Mouse (Mus musculus): ENCODE data around the gene Xpo5. TPM values are rescaled to one million over a fixed set of nuclear protein-coding genes. Genes with fewer than 3 reads are reported as not detected.

The Xpo5 gene
- total and polyA plus RNA-seq, 3 experiments, result 44.7 to 56.3 (median 55.1) TPM

DNA sequence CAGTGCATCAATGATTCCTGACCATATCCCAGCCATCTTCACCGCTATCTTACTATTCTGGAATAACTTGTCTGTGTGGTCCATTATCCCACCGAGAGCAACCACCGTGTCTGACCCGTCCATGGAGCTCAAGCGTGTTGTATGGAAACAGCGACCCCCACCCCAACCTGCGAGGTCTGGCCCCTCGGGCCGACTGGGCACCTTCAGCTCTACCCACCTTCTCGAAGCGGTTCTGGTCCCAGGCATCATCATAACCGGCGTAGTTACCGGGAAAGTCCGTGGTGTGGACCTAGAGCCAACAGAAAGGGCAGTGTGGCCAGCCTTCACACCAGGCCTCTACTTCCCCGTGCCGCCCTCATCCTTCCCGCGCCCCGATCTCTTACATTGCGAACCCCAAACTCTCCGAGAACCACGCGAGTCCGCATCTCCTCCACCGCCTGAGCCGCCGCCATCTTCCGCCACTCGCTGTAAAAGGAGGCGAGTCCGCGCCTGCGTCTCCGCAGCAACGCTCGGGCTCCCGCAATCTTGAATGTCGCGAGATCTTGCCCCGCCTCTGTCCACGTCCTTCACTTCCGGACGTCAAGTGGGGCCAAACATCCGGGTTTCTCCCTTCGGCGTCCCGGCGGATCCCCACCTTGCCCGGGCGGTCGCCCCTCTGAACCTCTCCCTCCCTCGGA, 45.1 kb downstream of the Xpo5 start, which contains the start of the genes Polr1c and Yipf3 (continued):
- no peak for TF ChIP-seq USF1 (IDR thresholded peaks at IDR 0.05; ENCODE audit: low read depth, low read length)

DNA sequence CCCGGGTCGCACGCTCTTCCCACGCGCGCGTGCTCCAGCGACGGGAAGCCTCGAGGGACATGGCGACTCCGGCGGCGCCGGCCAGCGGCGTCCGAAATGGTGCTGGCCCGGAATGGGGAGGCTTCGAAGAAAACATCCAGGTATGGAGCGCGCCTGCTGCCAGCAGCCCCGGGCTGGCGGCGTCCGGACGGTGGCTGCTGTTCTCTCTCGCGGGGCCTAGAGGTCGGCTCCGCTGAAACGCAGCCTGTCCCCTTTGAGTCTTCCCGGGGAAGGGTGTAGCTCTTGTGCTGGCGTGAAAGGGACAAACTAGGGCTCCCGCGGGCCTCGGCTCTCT, 45.6 kb downstream of the Xpo5 start:
- dilution Hi-C loops (cut with MboI; ENCODE audit: extremely low pct_ligation_motif_present, extremely low pct_unique_long_range_greater_than_20kb, low sequenced_read_pairs), result no loop called here
- TF ChIP-seq CHD1 (IDR thresholded peaks at IDR 0.05; ENCODE audit: low read depth, low read length) (no peak), SIN3A (IDR thresholded peaks at IDR 0.05; ENCODE audit: low read length) (0 out of 2 replicates have a peak, but pooled peaks have one; percentile 19), JUND (conservative IDR thresholded peaks at IDR 0.05; ENCODE audit: low read depth, low read length) (no peak), ZMIZ1 (IDR thresholded peaks at IDR 0.05; ENCODE audit: low read depth, low read length) (peak; percentile 9; the same call in 1 of the 2 replicates), PAX5 (IDR thresholded peaks at IDR 0.05; ENCODE audit: low read length) (no peak), UBTF (IDR thresholded peaks at IDR 0.05; ENCODE audit: low read depth, low read length) (0 out of 2 replicates have a peak, but pooled peaks have one; percentile 41)
- in situ Hi-C loops (cut with MboI; ENCODE audit: low pct_ligation_motif_present, low pct_unique_long_range_greater_than_20kb, low sequenced_read_pairs), result loop anchor here (25.0 kb wide), 1 partner anchor 739 kb away; no protein-coding TSS in a partner anchor
- Histone ChIP-seq H3K9me3 (replicated peaks; ENCODE audit: low read length) (no peaks in the 10 kb centered on the region), H3K4me2 (ENCODE audit: insufficient read depth, low read depth, poor library complexity, severe bottlenecking) (peak overlapping the region; percentile 52; the same call in 1 of the 2 replicates), H3K4me3 (replicated peaks in 1 of 3; ENCODE audit: low read depth in 2 of 3, low read length in 2 of 3, poor library complexity in 1 of 3) (peak overlapping the region; percentile 71 to 96 (median 95)), H3K9ac (ENCODE audit: insufficient read depth, low read depth) (peak overlapping the region; percentile 92), H3K4me1 (ENCODE audit: control insufficient read depth in 1 of 2, insufficient read depth in 2 of 2) (peaks cover 8 to 33% of the 10 kb centered on the region in 2 experiments), H3K79me2 (replicated peaks; ENCODE audit: control insufficient read depth, extremely low read depth, insufficient read depth, poor library complexity, severe bottlenecking) (peaks cover 28% of the 10 kb centered on the region), H3K36me3 (replicated peaks in 1 of 2; ENCODE audit: control insufficient read depth in 1 of 2, insufficient read depth in 1 of 2, low read length in 1 of 2) (peaks cover 57 to 77% of the 10 kb centered on the region in 2 experiments), H3K27me3 (replicated peaks) (no peaks in the 10 kb centered on the region), H3K27ac (ENCODE audit: insufficient read depth, low read depth) (peak overlapping the region; percentile 37; the same call in 1 of the 2 replicates)
- DNase-seq (ENCODE audit: extremely low read depth), result no peak

DNA sequence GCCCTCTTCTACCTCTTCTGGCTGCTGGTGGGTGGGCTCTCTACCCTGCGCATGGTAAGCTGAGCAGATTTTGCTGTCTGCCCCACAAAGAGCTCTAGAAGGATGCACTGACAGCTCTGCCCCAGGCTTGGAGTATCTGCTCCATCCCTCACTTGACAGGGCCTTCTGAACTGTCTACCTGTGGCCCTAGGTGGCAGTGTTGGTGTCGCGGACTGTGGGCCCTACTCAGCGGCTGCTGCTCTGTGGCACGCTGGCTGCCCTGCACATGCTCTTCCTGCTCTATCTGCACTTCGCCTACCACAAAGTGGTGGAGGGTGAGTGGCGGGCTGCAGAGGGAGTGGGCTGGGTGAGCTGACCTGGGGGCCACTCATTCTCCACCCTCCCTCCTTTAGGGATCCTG, 48.6 kb downstream of the Xpo5 start:
- no peak for DNase-seq (ENCODE audit: extremely low read depth)
- H3K79me2 ChIP-seq (replicated peaks; ENCODE audit: control insufficient read depth, extremely low read depth, insufficient read depth, poor library complexity, severe bottlenecking), result peaks cover 26% of the 10 kb centered on the region
- peaks cover 13 to 37% of the 10 kb centered on the region in 2 experiments for H3K4me1 ChIP-seq (ENCODE audit: control insufficient read depth in 1 of 2, insufficient read depth in 2 of 2)
- no peak for TF ChIP-seq MAX (IDR thresholded peaks at IDR 0.05; ENCODE audit: low read length)
- TF ChIP-seq BHLHE40 (IDR thresholded peaks at IDR 0.05; ENCODE audit: low read depth, low read length), result no peak
- TF ChIP-seq ZNF384 (IDR thresholded peaks at IDR 0.05; ENCODE audit: low read depth, low read length), result no peak
- TF ChIP-seq CTCF (conservative IDR thresholded peaks at IDR 0.05 in 1 of 2, IDR thresholded peaks at IDR 0.05 in 1 of 2; ENCODE audit: low read depth in 2 of 2, low read length in 2 of 2), result peak in 1 of 2 experiments; percentile 25; a peak in 2 of 4 replicates
- no peak for TF ChIP-seq JUND (conservative IDR thresholded peaks at IDR 0.05; ENCODE audit: low read depth, low read length)
- no peaks in the 10 kb centered on the region for H3K27me3 ChIP-seq (replicated peaks)
- no peak overlapping the region for H3K4me3 ChIP-seq (replicated peaks in 1 of 3; ENCODE audit: low read depth in 2 of 3, low read length in 2 of 3, poor library complexity in 1 of 3)
- H3K9ac ChIP-seq (ENCODE audit: insufficient read depth, low read depth), result no peak overlapping the region
- no peaks in the 10 kb centered on the region for H3K9me3 ChIP-seq (replicated peaks; ENCODE audit: low read length)
- dilution Hi-C loops (cut with MboI; ENCODE audit: extremely low pct_ligation_motif_present, extremely low pct_unique_long_range_greater_than_20kb, low sequenced_read_pairs) (no loop called here), in situ Hi-C loops (cut with MboI; ENCODE audit: low pct_ligation_motif_present, low pct_unique_long_range_greater_than_20kb, low sequenced_read_pairs) (no loop called here)
- H3K4me2 ChIP-seq (ENCODE audit: insufficient read depth, low read depth, poor library complexity, severe bottlenecking), result no peak overlapping the region
- H3K27ac ChIP-seq (ENCODE audit: insufficient read depth, low read depth), result no peak overlapping the region
- peaks cover 29 to 50% of the 10 kb centered on the region in 2 experiments for H3K36me3 ChIP-seq (replicated peaks in 1 of 2; ENCODE audit: control insufficient read depth in 1 of 2, insufficient read depth in 1 of 2, low read length in 1 of 2)

All from CH12.LX (cell line).